8 mouse cellular contexts compared by ENCODE assay signal in the genomic region with DNA sequence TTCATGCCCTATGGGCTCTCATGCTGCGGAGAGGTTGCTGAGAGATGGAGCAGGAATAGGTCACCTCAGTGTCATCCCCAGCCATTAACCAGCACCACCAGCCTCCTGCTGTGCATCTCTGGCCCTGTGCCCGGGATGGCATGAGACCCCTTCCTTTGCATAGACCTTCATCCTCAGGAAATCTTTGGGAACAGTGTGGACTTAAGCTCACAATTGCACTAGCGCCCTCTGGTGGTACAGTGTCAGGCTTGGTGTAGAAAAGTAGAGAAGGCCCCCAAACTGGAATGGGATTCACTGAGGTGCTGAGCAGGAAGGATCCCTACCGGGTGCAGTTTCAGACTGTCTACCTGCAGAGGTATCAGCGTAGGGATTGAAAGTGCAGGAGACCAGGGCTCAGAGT.
DNase-seq lines count a peak whose midpoint lies in the region; ATAC-seq lines count a peak whose summit lies in the region.

No protein-coding gene starts in this region.

- 36% methylated on average over 5 of the region's 5 CpGs for WGBS in kidney, embryonic 16.5 days
- WGBS in midbrain, embryonic 14.5 days, result 36% methylated on average over 5 of the region's 5 CpGs

- no peaks in the 10 kb centered on the region for H3K36me3 ChIP-seq in kidney, embryonic 16.5 days (ENCODE audit: insufficient read depth, low read length)
- no peaks in the 10 kb centered on the region for H3K36me3 ChIP-seq in midbrain, embryonic 14.5 days (ENCODE audit: control insufficient read depth, insufficient read depth, low read length)

- DNase-seq in kidney, adult 11 months, result peak; percentile 16
- peak; percentile 86 for DNase-seq in brain, adult 2 months (ENCODE audit: low read depth, low spot score)
- peak; percentile 31 for DNase-seq in hindlimb bud, embryonic 11.5 days (ENCODE audit: extremely low spot score, low read depth, low spot score)
- DNase-seq in left cerebral cortex, postnatal 10 days (ENCODE audit: extremely low spot score in 1 of 2, low spot score in 2 of 2), result peak; percentile 63 to 76
- DNase-seq in midbrain, embryonic 14.5 days, result peak; percentile 84
- peak; percentile 87 for DNase-seq in testis, postnatal 10 days (ENCODE audit: low spot score)

- no peak overlapping the region for H3K27ac ChIP-seq in kidney, embryonic 16.5 days (ENCODE audit: low read length)
- no peak overlapping the region for H3K27ac ChIP-seq in midbrain, embryonic 14.5 days (replicated peaks; ENCODE audit: low read depth, low read length)

- ATAC-seq in kidney, embryonic 16.5 days (ENCODE audit: low FRiP score, low TSS enrichment), result no peak
- ATAC-seq in erythroid progenitor cell, adult 5-6 weeks (replicated peaks; ENCODE audit: low FRiP score, poor library complexity, severe bottlenecking), result 0 out of 2 replicates have a peak, but pooled peaks have one; percentile 55
- ATAC-seq in midbrain, embryonic 14.5 days (ENCODE audit: low FRiP score, low TSS enrichment), result no peak; the same call in 1 of the 2 replicates

- no peak overlapping the region for H3K4me2 ChIP-seq in kidney, embryonic 16.5 days (replicated peaks; ENCODE audit: low read depth, low read length)
- H3K4me2 ChIP-seq in midbrain, embryonic 14.5 days (ENCODE audit: low read length), result no peak overlapping the region

- H3K27me3 ChIP-seq in kidney, embryonic 16.5 days (ENCODE audit: insufficient read depth, low read length), result no peaks in the 10 kb centered on the region
- no peaks in the 10 kb centered on the region for H3K27me3 ChIP-seq in midbrain, embryonic 14.5 days (ENCODE audit: control insufficient read depth, insufficient read depth, low read length)

- intact Hi-C loops in left cerebral cortex, postnatal 10 days (cut with DNase I), result no loop called here

- H3K9me3 ChIP-seq in kidney, embryonic 16.5 days (ENCODE audit: low read length), result no peaks in the 10 kb centered on the region
- H3K9me3 ChIP-seq in midbrain, embryonic 14.5 days (ENCODE audit: control insufficient read depth, low read length), result no peaks in the 10 kb centered on the region

- no peak overlapping the region for H3K4me3 ChIP-seq in kidney, embryonic 16.5 days (ENCODE audit: low read length)
- no peak overlapping the region for H3K4me3 ChIP-seq in midbrain, embryonic 14.5 days (replicated peaks; ENCODE audit: low read depth, low read length)

- H3K9ac ChIP-seq in kidney, embryonic 16.5 days (replicated peaks; ENCODE audit: low read length), result no peak overlapping the region
- no peak overlapping the region for H3K9ac ChIP-seq in midbrain, embryonic 14.5 days (replicated peaks; ENCODE audit: low read length)

- H3K4me1 ChIP-seq in kidney, embryonic 16.5 days (ENCODE audit: insufficient read depth, low read length), result peaks cover 7% of the 10 kb centered on the region; the same call in 1 of the 2 replicates
- H3K4me1 ChIP-seq in midbrain, embryonic 14.5 days (ENCODE audit: control insufficient read depth, insufficient read depth, low read length), result no peaks in the 10 kb centered on the region

Comparison
In these comparisons a context has a peak if more than half of its experiments do, and no peak if none do; other contexts are left out.
1. DNase-seq: peak in every context shown above with its lines; median percentile 87 in testis, postnatal 10 days; 86 in brain, adult 2 months; 84 in midbrain, embryonic 14.5 days; 70 in left cerebral cortex, postnatal 10 days; 31 in hindlimb bud, embryonic 11.5 days; 16 in kidney, adult 11 months.